Mouse (Mus musculus) lung, adult 10 weeks (tissue): ENCODE measurements around the gene Gm3139. TPM values are rescaled to one million over a fixed set of nuclear protein-coding genes. Genes with fewer than 3 reads are reported as not detected.

Experiments used
- polyA plus RNA-seq: library from polyadenylated mRNA; stranded (reverse); fragments of 350-450 nt; fragmentation: Illumina TruSeq; extraction: RNeasy Lipid Tissue Mini Kit (QIAGEN cat#74804); gene quantifications from one replicate; pipeline ENCODE4 v1.2.3, GENCODE M21; 2014; ENCODE audit warnings: low read depth, low replicate concordance; ENCODE audit not compliant: insufficient read depth

Gm3139 gene
- not detected for polyA plus RNA-seq

DNA sequence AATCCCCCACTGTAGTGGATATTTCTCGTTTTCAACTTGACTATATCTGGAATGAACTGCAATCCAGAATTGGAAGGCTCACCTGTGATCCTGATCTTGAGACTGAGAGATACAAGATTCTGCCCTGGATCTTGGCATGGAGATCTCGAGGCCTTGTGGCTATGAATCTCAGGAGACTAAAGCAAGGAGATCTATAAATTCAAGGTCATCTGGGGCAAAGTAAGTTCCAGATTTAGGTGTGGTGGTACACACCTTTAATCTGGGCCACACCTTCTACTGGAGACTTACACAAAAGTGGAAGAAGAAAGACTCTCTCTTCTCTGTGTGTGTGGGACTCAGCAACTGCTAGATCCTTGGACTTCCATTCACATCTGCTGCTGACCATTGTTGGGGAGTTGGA is at the start of gene Gm3139:
TSS of gene Gm3139 (plus strand) at position 301 of the 400 bp plus-strand sequence.

Other genes with a start within 250 kb of the Gm3139 start
- gene A430089I19Rik, start 219.5 kb upstream of the Gm3139 start, polyA plus RNA-seq: not detected
- not detected for gene Gm6502, start 211.9 kb upstream of the Gm3139 start, polyA plus RNA-seq
- not detected for gene AA792892, start 186.5 kb upstream of the Gm3139 start, polyA plus RNA-seq
- gene Gm7682, start 80.5 kb upstream of the Gm3139 start, polyA plus RNA-seq: not detected
- not detected for gene Gm3147, start 90.1 kb downstream of the Gm3139 start, polyA plus RNA-seq
- not detected for gene Gm6509, start 97.7 kb downstream of the Gm3139 start, polyA plus RNA-seq
- not detected for gene Gm6205, start 122.1 kb downstream of the Gm3139 start, polyA plus RNA-seq